Mouse (Mus musculus) left cerebral cortex, adult 18-20 months (tissue): ENCODE data around the gene Col25a1. TPM values are rescaled to one million over a fixed set of nuclear protein-coding genes. Genes with fewer than 3 reads are reported as not detected.
A peak's percentile ranks its signal among the peaks of the same experiment; 100 is the strongest.

Experiments used
- DNase-seq, 2 experiments: peaks; one replicate each; pipeline ENCODE4 v3.0.0; 2021 to 2022; ENCODE audit warnings: low spot score in 2 of 2, mixed read lengths in 1 of 2
- long read RNA-seq, 2 experiments: library from polyadenylated mRNA; stranded (forward); transcript quantifications; one replicate each; pipeline ENCODE4 v2.0.0; 2021
- total RNA-seq, 2 experiments: library from RNA; stranded (reverse); gene quantifications; 2 replicates each; pipeline ENCODE4 v1.2.3; 2021

Gene Col25a1
- 10 to 100 TPM; 39.5 to 41.4 TPM for total RNA-seq
- long read RNA-seq, experiment 1, partial matches to known transcripts = 0 of 5 reads
- long read RNA-seq, experiment 1, other reads (novel, unspliced or antisense) = 5 of 5 reads
- long read RNA-seq, experiment 2, partial matches to known transcripts = 5 of 8 reads
- long read RNA-seq, experiment 2, other reads (novel, unspliced or antisense) = 3 of 8 reads

DNA sequence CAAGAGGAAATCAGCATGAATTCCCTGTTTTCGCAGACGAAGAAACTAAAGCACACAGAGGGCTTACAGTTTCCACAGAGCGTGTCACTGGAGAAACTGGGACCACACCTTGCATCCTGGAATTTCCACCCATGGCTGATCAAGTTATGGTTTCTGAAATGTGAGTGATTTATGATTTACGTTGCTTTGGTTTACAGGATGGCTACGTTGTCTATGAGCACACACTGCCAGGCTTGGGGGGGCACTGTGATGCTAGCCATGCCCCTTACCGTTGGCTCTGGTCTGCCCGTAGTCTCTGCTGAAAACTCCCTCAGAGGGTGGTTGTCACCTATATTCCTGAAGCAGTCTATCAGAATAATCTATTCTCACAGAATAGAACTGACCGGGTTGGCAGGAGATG lies at the start of gene Col25a1:
TSS of gene Col25a1 (plus strand) at position 301 of the 400 bp plus-strand sequence.
- no peak for DNase-seq

DNA sequence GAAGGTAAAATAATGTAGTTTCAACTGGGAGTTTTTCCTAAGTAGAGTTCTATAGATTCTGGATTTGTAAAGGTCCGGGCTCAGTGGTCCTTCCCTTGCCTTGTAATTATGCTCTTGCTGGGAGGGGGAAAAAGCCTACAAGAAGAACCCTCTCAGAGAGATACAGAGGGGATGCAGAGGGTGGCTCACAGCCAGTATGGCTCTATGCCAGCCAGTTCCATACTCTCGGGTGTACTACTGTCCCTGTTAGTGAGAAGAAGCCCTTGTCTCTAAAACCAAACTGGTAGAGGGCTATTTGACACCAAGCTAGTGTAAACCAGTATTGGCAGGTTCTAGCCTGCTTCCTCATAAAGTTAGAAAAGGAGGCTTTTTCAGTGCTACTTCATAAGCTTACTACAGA lies 48.0 kb upstream of the Col25a1 start:
- no peak for DNase-seq

DNA sequence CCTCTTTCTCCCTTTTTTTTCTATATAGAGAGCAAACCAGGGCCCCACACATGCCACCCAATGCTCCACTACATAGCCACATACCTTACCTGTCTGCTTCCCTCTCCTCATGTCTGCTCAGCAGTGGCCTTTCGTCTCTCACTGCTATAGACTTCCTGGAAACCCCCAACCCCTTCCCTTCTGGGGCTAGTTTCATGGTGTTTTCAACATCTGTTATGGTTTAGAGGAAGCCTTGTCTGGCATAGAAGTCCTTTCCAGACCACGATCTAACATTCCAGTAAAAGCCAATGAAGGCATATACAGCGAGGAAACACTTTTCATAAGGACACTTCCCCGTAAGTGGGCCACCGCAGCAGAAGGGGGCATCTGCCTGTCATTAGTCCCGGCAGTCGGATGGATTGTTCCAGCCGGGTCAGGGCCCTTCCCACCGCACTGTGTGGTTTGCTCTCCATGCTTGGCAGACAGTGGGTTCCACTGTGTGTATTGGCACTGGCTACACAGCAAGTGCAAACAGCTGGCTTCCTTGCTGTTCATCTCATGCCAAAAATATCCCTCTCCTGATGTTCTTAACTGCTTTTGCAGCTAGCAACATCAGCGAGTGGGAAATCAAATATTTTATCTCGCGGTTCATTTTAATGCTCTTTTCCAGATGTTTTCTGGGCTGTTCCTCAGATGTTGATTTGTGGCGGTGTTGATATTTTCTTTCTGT lies 44.8 kb upstream of the Col25a1 start:
- DNase-seq = no peak

DNA sequence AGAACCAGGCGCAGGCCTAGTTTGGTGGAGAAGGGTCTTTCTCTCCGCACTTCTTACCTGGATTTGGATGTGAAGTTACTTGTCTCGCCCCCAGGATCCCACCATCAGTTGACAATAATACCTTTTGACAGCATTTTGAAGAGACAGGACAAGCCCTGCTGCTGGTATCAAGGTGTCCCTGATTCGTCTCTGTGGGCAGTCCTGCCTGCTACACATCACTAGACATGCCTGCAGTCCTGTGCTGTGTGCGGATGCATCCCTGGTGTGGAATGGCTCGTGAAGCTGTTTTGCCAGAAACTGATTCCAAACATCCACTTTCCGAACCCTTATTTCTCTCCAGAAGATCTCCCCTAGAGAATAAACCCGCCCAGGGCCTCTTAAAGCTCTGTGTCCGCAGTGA lies 43.8 kb upstream of the Col25a1 start:
- DNase-seq = no peak

DNA sequence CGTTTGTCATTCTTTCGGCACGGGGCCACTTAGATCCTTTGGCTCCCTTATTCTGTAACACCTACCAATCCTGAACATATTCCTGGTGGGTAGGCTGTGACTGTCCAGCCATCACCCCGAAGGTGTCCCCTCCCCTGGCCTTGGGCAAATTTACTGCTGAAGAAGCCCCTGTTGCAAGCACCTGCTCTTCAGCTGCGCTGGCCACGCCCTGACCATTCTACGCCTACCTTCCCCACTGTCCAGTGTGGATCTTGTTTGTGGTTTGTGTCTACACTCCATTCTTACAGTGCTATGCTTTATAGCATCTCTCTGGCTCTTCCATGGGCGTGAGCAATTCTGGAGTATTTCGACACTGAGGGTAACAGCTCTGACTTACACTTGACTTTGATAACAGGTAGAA lies 42.6 kb upstream of the Col25a1 start:
- DNase-seq = no peak

DNA sequence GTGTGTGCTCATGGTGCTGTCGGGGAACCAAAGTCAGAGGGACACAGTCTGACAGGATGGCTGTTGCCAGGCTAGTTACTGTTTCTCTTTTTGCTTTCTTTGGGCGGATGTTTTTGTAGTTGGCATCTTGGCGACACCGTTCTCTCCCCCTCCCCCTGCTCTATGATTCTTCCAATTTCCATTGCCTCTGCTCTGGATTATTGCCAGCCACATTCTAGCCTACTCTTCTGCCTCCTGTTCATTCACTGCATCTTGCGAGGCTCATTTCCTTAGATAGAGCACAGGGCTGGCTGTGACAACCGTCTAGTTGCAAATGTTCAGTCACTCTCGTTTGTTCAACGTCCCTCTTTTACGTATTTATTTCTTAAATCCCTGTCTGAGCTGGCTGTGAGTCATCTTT lies 40.8 kb upstream of the Col25a1 start:
- DNase-seq = no peak

DNA sequence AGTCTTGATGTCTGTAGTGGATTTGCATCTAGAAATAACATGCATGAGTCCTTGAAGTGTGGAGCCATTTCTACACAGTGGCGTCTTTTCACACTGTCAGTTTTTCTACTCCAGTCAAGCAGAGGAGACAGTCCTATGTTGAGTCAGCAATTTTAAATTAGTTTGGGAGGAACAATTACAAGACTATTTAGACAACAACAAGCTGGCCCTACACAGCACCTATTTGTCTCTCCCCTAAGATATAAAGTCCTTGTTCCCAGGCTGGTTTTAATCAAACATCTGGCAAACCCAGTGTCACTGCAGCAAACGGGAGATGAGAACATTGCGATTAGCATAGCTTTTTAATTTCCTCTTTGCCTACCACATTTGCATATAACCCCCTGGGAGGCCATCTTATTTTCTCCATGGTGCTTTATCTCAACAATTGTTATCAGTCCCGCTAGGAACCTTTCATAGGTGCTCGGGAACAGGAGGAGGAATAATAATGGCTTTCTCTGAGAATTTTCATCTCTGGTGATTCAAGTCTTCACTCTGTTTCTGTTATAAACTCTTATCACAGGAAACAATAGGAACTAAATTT lies 37.1 kb upstream of the Col25a1 start:
- no peak for DNase-seq

DNA sequence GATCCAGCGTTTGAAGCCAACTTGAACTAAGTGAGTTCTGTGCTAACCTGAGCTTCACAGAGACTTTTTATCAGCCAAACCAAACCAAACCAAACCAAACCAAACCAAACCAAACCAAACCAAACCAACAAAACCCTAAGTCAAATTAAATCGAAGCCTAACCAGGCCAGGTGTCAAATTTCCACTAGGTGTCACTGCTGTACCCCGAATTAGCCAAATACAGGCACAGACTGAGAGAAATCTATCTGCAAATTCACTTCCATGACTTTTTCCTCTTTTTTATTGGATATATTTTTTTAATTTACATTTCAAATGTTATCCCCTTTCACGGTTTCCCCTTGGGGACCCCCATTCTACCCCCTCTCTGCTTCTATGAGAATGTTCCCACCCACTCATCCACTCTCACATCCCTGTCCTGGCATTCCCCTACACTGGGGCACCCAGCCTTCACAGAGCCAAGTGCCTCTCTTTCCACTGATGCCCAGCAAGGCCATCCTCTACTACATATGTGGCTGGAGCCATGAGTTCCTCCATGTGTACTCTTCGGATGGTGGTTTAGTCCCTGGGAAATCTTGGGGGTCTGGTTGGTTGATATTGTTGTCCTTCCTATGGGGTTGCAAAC lies 36.0 kb upstream of the Col25a1 start:
- peak; percentile 33 to 55 for DNase-seq

DNA sequence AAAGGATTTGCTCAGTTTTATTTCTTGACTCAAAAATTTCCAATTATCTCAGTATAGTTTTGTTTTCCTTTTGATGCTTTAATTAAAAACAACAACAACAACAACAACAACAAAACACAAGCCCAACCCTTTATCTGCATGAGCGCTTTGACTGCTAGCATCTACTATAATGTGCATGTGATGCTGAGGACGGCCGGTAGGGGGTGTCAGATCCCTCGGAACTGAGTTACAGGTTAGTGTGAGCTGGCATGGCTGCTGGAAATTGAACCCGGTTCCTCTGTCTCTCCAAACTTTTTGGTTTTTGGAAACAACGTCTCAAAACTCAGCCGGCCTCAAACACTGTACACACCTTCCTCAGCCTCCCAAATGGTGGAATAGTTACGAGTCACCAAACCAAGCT lies 27.8 kb upstream of the Col25a1 start:
- peak; percentile 24 to 34 for DNase-seq

DNA sequence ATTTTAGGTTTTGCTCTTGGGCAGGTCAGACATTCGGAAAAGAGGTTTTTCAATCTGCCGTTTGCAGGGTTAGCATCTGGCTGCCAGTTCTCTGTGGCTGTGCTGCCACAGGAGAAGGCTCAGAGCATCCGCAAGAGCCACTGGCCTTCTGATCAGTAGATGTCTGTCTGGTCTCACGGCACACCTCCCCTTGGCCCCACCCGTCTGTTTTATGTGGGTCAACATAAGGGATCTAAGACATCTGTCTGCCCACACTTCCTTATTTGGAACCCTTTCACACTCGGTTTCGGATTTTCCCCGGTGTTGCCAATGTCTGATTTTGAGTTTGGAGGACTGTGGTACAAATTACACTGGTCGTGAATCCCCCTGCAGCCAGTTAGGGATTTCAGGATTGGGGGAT lies 26.8 kb upstream of the Col25a1 start:
- peak in 1 of 2 experiments; percentile 16 for DNase-seq

DNA sequence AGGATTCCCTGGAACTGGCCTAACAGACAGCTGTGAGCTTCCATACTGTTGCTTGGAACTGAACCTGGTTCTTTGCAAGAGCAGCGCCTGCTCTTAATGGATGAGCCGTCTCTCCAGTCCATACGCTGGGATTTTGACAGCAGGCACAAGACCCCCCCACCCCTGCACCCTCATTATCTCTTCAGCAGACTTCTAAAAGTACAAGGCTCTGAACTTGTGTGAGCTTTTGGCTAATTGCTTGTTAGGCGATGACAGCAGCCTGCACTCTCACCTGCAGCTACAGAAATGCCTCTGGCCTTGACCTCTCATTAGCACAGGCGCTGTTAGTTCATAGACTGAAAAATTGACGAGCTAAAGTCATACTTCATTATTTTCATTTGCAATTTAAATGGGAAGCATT lies 14.4 kb upstream of the Col25a1 start:
- DNase-seq = no peak

DNA sequence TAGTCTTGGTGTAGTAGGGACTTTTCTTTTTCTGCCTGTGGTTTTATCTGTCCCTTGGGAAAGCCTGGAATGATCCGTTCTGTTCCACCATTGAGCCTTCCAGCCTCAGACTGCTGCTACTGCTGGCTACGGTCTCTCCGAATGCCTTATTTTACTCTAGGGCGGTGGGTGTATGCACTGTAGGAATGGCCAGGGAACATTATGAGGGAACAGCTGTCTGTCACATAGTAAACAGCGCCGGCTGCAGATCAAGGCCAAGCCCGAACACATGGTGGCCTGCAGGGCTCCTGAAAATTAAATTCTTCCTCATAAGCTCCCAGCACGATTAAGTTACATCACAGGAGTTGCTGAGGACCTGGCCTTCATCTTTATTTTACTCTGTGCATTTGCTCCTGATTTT lies 3.5 kb upstream of the Col25a1 start:
- no peak for DNase-seq

DNA sequence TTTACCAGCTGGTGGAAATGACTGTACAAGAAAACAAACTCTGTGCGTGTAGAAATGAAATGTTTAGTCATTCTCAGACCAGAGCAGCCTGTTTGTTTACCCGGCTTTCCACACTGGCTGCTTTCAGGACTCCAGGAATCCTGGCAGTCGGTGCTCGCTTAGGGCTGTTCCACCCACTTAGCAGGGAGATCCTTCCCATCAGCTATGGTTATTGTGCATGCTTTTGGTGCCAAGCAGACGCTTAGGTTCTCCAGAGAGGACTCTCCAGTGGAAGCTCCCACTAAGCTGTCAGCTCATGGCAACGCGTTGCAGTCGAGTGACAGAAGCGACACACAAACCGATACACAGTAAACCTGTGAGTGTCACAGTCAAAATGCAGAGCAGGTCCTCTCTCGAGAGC lies 2.7 kb upstream of the Col25a1 start:
- DNase-seq = peak; percentile 4 to 26

DNA sequence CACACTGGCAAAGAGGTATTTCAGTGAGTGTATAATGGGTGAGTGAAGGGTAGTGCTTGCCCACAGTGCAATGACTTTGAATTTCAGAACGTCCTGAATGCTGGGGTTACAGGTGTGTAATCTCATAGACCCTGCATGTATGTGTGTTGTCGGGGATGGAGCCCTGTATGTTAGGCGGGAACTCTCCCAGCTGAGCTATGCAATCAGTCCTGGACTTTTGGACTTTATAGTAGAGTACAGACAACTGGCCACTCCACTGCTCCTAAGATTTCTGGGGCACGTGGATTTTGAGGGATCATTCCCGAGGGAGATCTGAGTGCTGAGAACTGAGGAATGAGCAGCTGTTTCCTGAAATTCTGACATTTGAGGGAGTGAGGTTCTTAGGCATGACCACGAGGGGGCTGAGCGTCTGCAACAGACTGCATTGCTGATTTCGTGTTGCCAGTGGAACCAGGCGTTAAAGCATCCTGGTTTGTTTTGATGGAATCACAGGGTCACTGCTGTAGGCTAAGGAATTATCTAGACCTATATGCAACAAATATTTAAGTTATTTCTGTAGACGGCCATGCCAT lies 1.6 kb upstream of the Col25a1 start:
- no peak for DNase-seq

DNA sequence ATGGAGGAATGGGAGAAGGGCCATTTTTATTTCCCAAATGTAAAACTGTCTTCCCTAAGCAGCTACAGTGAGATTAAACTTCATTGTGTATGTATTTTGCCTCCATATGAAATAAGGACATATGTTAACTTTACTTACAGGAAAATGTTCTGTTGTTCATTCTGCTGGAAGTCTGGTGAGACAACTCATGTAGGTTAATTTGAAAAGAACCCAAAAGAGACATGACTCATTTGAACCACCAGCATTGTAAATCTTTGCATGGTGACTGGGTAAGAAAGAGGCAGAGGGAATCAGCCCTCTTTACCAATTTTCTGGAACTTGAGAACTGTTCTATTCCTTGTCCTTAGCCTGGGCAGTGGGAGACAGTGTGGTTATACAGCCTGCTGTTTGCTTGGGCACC lies 5.9 kb downstream of the Col25a1 start:
- no peak for DNase-seq

DNA sequence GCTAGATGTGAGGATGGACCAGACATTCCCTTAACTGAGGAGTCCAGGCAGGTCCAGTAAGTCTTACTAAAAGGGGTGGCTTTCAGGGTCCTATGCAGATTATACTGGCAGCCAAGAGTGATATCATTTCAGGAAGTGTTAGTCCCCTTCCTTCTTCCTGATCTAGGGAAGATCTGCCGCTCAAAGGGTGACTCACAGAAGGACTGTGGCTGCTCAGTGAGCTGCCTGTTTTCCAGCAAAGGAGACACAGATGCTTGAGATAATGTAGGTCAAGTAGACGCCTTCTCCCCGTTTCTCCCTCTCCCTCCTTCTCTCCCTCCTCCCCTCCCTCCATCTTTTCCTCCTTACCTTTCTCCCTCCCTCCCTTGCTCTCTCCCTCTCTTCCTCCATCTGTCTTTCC lies 6.3 kb downstream of the Col25a1 start:
- no peak for DNase-seq

DNA sequence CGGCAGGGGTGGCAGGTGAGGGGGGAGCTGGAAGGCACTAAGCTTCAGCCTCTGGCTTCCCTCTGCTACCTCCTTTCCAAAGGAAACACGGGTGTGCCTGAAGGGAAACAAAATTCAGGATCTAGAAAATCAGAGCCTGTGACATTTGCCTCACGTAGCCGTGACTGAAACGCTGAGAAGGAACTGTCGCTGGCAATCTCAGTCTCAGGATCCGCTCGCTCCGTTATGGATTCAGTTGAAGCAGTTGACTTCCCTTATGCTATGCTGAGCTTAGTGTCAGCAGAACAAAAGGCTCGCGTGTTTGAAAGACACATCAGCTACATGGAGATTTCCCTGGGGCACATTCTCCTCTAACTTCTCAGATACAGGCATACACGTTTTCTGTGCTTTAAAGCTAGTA lies 14.6 kb downstream of the Col25a1 start:
- no peak for DNase-seq

DNA sequence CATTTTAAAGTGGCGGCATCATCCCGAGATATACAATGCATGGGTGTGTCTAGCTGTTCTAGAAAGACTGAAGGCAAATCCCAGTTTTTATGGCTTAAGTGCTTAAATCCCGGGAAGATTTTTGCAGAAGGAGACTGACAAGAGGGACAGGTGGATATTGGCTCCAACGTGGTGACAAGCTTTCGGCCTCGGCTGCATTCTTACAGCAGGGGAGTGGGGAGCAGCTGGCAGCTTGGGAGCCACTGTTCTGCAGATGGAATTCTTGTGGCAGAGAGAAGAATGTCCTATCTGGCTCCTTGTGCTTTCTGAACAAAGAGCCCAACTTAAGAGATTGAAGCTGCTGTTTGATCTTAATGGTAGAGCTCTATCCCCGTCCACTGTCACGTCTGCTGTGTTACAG lies 16.5 kb downstream of the Col25a1 start:
- no peak for DNase-seq

DNA sequence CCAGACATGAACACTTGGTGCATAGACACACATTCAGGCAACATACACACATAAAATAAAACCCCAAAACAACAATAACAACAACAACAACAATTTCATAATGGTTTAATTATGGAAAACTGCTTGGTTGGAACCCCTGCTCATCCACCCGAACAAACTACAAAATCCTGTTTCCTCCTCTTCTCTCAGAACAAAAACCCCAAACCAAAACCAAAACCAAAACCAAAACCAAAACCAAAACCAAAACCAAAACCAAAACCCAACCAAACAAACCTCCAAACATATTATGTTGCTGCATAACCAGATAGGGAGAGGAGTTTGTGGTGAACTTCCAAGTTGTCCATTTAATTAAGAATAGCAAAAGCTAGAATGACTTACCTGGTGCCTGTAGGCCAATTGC lies 17.9 kb downstream of the Col25a1 start:
- DNase-seq = no peak

DNA sequence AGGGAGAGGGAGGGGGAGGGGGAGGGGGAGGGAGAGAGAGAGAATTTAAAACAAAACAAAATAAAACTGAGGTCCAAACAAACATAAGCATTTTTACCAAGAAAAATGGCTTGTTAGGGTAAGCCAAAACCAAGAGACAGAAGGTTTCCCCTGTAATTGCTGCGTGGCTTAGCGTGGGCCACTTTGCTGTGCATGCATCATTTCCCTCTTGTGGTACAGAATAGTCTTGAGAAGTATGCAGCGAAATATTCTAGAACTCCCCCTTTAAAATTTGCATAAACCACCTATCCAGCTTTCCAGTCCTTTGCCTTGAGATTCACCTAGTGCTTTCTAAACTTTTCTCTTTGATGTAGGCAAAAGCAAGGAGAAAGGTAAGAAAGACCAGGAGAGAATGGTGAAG lies 21.8 kb downstream of the Col25a1 start:
- DNase-seq = no peak

DNA sequence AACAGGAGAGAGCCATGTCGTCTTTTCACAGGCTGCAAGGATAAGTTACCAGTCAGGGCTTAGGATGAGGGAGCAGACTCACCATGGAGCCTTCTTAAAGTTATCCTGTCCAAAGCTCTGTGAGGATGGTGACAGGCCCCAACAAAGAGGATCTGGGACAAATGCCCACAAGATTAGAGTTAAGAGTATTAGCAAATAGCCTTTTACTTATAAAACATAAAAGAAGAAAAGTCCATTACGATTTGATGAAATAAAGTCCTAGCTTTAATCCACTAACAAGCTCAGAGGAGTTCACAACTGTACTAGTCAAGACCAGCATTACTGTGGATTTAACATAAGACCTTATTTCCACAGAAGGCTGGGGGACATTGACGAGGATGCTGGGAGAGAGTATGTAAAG lies 26.2 kb downstream of the Col25a1 start:
- no peak for DNase-seq

DNA sequence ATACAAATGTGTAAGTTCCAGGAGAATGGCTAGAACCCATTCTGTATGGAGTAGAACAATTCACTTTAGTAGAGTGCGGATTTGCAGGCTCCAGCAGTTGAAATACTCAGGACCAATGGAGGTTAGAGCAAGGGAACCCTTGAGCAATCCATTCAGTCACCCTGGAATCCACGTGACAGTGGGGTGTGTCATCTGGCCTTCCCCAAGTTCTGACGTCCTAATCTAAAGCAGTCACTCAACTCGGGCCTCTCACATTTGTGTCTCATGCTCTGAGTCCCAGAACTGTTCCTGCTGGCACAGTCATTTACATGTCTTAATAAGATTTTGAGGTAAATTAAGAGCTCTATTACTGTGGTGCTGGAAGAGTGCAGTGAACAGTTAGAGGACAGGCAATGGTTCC lies 28.6 kb downstream of the Col25a1 start:
- no peak for DNase-seq
